Mouse (Mus musculus) bone marrow macrophage, adult 2 months (primary cell): ENCODE data around the gene Ccdc92b. TPM values are rescaled to one million over a fixed set of nuclear protein-coding genes. Genes with fewer than 3 reads are reported as not detected.

Experiments
- H3K27ac ChIP-seq: 2 replicates; pipeline ENCODE4 v1.5.1; 2012; ENCODE audit warnings: low read depth, low read length; ENCODE audit not compliant: insufficient read depth
- H3K4me1 ChIP-seq: 2 replicates; pipeline ENCODE4 v1.6.1; 2012; ENCODE audit warnings: low read length; ENCODE audit not compliant: control insufficient read depth, insufficient read depth
- H3K4me3 ChIP-seq: 2 replicates; pipeline ENCODE4 v1.5.1; 2012; ENCODE audit warnings: mild to moderate bottlenecking, low read length, moderate library complexity; ENCODE audit not compliant: insufficient read depth
- CTCF ChIP-seq: IDR thresholded peaks from 2 replicates; pipeline ENCODE4 v1.5.1; 2012; ENCODE audit warnings: low read depth, mild to moderate bottlenecking, low read length, moderate library complexity
- POLR2A ChIP-seq: IDR thresholded peaks from 2 replicates; pipeline ENCODE4 v1.6.1; 2012; ENCODE audit warnings: mild to moderate bottlenecking, low read depth, low read length, borderline replicate concordance
- polyA plus RNA-seq: library from polyadenylated mRNA; stranded (reverse); fragments of >200 nt; gene quantifications from 2 replicates; pipeline ENCODE4 v1.2.4, GENCODE M21; 2012; ENCODE audit not compliant: missing spikeins, insufficient read depth, insufficient read length

Gene Ccdc92b
- polyA plus RNA-seq, 1 experiment = 0.50 TPM

DNA sequence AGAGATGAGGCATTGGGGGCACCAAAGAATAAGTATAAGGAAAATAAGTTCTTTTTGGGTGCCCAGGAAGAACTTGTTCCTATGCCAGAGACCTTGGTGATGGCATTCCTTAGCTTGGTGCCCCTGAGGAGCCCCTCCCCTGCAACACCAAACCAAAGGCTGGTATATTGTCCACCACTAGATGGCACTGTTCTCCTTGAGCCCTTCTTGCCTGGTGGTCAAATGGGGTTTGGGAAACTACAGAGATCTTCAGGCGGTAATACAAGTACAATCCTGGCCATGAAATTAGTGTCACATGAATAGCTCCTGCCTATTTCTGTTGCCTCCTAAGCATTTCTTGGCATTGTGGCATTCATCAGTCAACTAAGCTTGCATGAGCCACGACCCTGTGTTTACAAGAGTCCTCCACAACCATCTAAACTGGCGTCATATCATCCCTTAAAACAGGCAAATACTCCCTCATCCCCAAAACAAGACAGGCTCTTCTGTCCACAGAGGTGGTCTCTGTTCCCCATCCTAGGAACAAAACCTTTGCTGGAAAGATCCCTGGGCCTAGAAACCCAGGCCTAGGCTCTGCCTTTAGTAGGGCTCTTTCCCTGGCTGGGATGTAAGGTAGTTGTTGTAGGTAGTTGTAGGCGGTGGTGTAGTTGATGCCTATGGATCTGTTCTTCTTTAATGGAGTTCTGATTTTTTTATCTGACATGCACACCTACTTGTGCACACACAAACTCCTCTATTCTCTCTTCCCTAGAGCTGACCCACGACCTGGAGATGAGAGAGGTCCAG is 15.3 kb downstream of the Ccdc92b start:
- Histone ChIP-seq H3K4me1 (peaks cover 16% of the 10 kb centered on the region), H3K27ac (no peak overlapping the region), H3K4me3 (no peak overlapping the region)
- TF ChIP-seq CTCF (peak; percentile 53), POLR2A (no peak)

DNA sequence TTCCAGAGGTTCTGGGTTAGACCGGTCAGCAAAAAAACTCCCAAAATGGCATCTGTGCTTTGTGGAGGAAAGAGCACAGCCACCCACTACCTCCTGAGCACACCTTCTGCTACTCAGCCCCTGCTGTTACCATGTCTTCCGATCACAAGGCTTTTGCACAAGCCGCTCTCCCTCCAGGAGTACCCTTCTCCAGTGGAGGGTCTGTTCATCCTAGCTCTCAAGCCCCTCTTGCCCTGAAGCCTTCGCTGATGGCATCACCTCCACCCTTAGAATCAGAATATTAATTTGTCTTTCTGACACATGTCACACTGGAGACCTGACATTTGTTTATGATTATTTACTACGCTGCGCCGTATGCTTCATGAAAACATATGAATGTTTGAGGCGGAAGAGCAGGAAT is 18.1 kb downstream of the Ccdc92b start:
- Histone ChIP-seq H3K27ac (peak overlapping the region; percentile 47; the same call in 1 of the 2 replicates), H3K4me1 (peaks cover 20% of the 10 kb centered on the region), H3K4me3 (peak overlapping the region; percentile 90)
- no peak for TF ChIP-seq CTCF
- TF ChIP-seq POLR2A = no peak

DNA sequence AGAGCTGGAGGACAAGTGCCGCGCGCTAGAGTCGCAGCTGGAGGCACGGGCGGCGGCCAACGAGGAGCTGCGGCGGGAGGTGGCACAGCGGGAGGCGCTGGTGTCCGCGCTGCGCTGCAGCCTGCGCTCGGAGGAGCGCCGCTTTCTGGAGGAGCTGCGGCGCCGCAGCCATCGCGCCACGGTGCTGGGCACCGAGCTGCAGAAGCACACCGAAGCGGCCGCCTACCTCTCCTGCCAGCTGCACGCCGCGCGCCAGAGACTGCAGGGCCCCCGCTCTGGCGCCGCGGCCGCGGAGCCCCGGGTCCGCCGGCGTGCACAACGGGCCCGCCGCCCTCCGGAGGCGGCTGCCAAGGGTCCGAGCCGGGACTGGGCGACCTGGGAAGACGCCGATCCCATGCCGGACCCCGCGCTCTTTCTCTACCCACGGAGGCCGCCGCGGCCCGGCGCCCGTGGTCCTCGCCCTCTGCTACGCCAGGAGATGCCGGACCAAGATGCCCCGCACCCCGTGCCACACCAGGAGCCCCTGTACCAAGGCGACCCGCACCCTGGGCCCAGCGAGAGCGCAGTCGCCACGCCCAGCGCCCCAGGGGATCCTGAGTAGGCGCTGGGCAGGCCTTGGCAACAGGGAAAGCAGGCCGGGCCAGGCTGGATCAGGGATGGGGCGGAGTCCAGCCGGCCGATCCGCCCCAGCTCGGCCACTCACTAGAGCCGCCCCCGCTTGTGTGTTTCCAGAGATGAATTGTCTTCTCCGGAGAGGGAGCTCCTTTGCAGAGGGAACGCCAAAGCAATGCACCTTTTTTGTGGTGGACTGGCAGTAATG is 18.8 kb downstream of the Ccdc92b start:
- peak overlapping the region; percentile 47 for H3K27ac ChIP-seq
- TF ChIP-seq POLR2A (no peak), CTCF (no peak)
- peaks cover 20% of the 10 kb centered on the region for H3K4me1 ChIP-seq
- H3K4me3 ChIP-seq = peak overlapping the region; percentile 90

DNA sequence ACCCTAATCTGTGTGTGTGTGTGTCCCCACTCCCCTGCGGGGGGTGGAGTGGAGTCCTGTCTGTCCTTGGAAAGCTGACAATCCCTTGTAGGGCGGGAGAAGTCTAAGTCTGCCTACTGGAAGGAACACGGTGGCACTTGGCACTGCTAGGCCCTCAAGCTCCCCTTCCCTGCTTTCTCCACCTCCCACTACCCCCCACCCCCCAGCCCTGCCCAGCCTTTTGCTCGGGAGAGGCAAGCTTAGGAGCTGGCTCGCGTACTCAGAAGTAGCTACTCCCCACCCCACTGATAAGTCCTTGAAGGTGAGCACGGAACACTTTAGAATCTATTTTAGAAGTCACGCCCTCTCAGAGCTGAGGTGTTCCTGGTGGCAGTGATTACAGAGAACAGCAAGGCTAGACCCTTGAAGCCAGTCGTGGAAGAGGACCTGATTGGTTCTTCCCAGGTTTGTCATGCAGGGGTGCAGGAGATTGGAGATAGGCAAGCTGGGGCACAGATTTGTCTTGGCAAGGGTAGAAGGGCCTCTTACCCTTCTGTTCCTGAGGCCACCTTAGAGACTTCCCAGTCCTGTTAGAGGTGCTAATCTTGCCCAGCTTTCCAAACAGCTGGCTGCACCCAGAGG is 19.5 kb downstream of the Ccdc92b start:
- peak overlapping the region; percentile 90 for H3K4me3 ChIP-seq
- peak overlapping the region; percentile 29 for H3K27ac ChIP-seq
- TF ChIP-seq CTCF (no peak), POLR2A (no peak; the same call in 1 of the 2 replicates)
- H3K4me1 ChIP-seq = peaks cover 22% of the 10 kb centered on the region

DNA sequence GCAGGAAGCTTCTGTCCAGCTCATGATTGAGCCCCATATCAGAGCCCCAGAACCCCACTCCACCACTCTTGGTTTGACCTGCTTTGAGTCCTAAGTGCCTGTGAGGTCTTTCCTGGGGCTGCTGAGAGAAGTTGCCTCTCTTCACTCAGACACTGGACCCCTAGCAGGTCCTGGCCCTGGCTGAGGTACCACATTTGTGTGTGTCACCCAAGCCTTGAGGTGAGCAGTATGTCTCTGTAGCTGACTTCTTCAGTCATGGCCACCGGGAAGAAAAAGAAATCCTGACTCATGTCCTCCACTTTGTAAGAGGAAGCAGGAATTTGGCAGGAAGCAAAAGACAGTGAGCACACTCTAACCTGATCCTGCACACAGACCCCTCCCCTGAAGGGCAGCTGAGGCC is 20.2 kb downstream of the Ccdc92b start:
- no peak overlapping the region for H3K27ac ChIP-seq
- no peak overlapping the region for H3K4me3 ChIP-seq
- H3K4me1 ChIP-seq = peaks cover 24% of the 10 kb centered on the region
- TF ChIP-seq CTCF = no peak

DNA sequence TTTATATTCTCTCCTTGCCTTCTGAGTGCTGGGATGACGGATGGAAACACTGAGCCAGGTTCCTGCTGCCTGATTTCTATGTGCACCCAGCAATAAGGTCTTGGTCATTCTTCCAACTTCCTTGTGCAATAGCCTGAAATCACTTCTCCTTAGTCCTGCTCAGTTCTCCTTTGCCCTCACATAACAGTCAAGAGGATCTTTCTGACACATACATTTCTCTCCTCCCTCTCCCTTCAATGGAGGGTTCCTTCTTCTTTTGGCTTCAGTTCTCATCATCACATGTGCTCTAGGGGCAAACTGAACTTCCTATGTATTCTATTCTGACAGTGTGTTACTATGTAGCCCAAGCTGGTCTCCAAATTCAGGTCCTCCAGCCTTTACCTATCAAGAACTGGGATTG is 28.6 kb downstream of the Ccdc92b start:
- no peak for TF ChIP-seq CTCF
- no peak for TF ChIP-seq POLR2A
- H3K4me1 ChIP-seq = peaks cover 46% of the 10 kb centered on the region
- H3K27ac ChIP-seq = peak overlapping the region; percentile 94
- no peak overlapping the region for H3K4me3 ChIP-seq

DNA sequence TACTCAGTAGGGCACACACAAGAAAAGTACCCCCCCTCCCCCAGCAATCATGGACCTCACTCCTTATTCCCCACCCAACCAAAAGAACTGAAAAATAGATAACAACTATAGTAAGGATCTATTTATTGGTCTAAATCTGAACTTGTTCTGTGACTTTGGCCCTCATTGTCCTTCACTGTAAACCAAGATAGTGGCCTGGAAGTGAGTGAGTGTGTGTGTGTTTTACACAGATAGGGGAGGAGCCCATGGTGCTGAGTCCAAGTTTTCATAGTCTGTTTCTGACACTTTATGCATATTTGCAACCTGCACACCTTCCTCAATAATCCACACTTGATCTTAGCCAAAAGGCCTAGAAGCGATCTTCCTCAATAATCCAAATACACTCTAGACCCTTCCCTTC is 29.3 kb downstream of the Ccdc92b start:
- no peak for TF ChIP-seq CTCF
- no peak for TF ChIP-seq POLR2A
- Histone ChIP-seq H3K4me3 (peak overlapping the region; percentile 55), H3K4me1 (peaks cover 49% of the 10 kb centered on the region), H3K27ac (peak overlapping the region; percentile 94)

DNA sequence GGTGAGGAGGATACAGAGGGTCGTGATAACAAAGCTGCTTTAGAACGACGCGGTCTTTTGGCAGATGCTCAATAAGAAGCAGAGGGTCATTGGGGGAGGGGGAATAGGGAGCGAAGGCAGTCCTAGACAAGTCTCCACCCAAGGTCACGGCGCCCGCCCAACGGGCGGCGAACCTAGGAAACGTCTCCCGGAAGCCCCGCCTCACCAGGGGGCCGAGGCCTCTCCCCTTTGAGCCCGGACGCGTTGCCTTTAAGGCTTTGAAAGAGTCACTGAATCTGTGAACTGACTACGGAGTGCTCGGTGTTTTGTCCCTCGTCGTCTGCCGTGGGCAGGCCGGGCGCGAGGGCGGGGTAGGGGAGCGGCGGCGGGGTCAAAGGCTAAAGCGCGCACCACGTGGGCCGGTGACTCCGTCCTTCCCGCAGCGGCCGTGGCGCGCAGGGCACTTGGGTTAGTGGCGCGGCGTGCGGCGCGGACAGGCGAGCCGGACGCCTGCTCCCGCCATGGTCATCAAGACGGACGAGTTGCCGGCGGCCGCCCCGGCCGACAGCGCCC is 29.8 kb downstream of the Ccdc92b start, which contains the start of gene Cluh:
TSS of gene Cluh (plus strand) at position 401 of the 552 bp plus-strand sequence.
- Histone ChIP-seq H3K4me1 (peaks cover 46% of the 10 kb centered on the region), H3K4me3 (peak within 1 kb of the TSS; percentile 94), H3K27ac (peak within 1 kb of the TSS; percentile 94)
- no peak for TF ChIP-seq CTCF

DNA sequence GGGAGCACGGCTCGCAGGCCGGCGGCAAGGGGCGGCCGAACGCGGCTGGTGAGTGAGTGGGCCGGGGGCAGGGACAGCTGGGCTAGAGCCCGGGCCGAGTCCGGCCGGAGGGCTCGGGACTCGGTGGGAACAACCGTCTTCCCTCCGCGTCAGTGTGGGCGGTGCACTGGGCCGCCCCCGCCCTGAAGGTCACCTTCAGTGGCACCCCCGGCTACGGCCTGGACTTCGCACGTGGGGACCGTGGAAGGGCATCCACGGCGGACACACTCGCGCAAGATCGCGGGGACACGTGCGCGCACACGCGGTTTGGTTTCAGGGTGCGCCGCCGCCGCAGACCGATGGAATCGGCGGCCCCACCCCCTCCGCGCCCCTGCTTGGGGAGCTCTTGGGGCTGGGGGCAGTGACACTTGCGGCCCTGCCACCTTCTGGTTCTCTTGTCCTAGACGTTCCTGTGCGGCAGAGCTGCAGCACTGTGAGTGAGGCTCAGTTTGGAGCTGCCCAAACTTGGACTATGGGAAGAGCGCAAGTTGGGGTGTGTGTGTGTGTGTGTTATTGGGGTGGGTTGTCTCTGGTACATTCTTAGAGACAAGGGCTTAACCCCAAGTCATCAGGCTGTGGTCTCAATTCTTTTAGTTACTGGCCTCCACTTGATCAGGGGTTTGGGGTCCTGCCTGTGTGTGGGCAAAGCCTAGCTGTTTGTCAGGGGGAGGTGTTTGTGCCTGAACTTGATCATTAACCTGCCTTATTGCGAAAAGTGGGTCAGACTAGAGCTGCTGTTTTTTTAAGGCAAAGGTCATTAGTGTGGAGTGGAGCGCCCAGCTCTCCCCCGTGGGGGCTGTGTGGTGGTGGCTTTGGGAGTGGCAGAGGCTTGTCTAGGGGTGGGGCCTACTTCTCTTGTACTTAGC is 30.5 kb downstream of the Ccdc92b start:
- TF ChIP-seq POLR2A = no peak
- TF ChIP-seq CTCF = no peak
- Histone ChIP-seq H3K4me1 (peaks cover 50% of the 10 kb centered on the region), H3K4me3 (peak overlapping the region; percentile 94), H3K27ac (peak overlapping the region; percentile 63)
